Mouse (Mus musculus) midbrain, embryonic 10.5 days (tissue): Measurements from ENCODE around the gene Cacng4. TPM values are rescaled to one million over a fixed set of nuclear protein-coding genes. Genes with fewer than 3 reads are reported as not detected.
A peak's percentile ranks its signal among the peaks of the same experiment; 100 is the strongest.

ENCODE experiments used
- DNase-seq: peaks from one replicate; pipeline ENCODE4 v3.0.0-alpha.2; 2017; ENCODE audit warnings: low spot score
- H3K27ac ChIP-seq: fragments of 300-500 bp; sonication (generic); replicated peaks from 2 replicates; pipeline ENCODE4 v1.5.1; 2016; ENCODE audit warnings: mild to moderate bottlenecking
- H3K27me3 ChIP-seq: fragments of 300-500 bp; sonication (generic); 2 replicates; pipeline ENCODE4 v1.6.1; 2016; ENCODE audit warnings: low read depth, mild to moderate bottlenecking; ENCODE audit not compliant: poor library complexity, severe bottlenecking
- H3K36me3 ChIP-seq: fragments of 300-500 bp; sonication (generic); 2 replicates; pipeline ENCODE4 v1.6.1; 2016; ENCODE audit warnings: mild to moderate bottlenecking, moderate library complexity
- H3K4me1 ChIP-seq: fragments of 300-500 bp; sonication (generic); 2 replicates; pipeline ENCODE4 v1.6.1; 2016
- H3K4me3 ChIP-seq: fragments of 300-500 bp; sonication (generic); 2 replicates; pipeline ENCODE4 v1.5.1; 2016; ENCODE audit warnings: mild to moderate bottlenecking, moderate library complexity
- H3K9me3 ChIP-seq: fragments of 300-500 bp; sonication (generic); replicated peaks from 2 replicates; pipeline ENCODE4 v1.6.1; 2016; ENCODE audit warnings: mild to moderate bottlenecking
- WGBS: fragments of 180-500 bp; shearing (Covaris S2); methylation state at CpG from one replicate; pipeline ENCODE4 v1.1.7; 2016; 5-methylcytosine and 5-hydroxymethylcytosine counted together
- polyA plus RNA-seq: library from polyadenylated mRNA; unstranded; fragments of >200 nt; fragmentation: Nextera tagmentation; extraction: Ambion mirVana; gene quantifications from 2 replicates; pipeline ENCODE4 v1.2.1, GENCODE M21; 2016

Cacng4 gene
- polyA plus RNA-seq, 1 experiment from 2014 or later, result 8.9 TPM

GRCm38 (mm10) chr11:107729141-107729540 lies 65.2 kb downstream of the Cacng4 start:
- Histone ChIP-seq H3K9me3 (no peaks in the 10 kb centered on the region), H3K27me3 (no peaks in the 10 kb centered on the region), H3K4me1 (0 out of 2 replicates have a peak, but pooled peaks cover 2% of the 10 kb centered on the region), H3K27ac (no peak overlapping the region), H3K4me3 (no peak overlapping the region), H3K36me3 (peaks cover 32% of the 10 kb centered on the region)
- WGBS, result 83% methylated on average over 7 of the region's 7 CpGs
- no peak for DNase-seq

GRCm38 (mm10) chr11:107728073-107728863 lies 66.1 kb downstream of the Cacng4 start:
- no peak for DNase-seq

GRCm38 (mm10) chr11:107724603-107725002 lies 69.8 kb downstream of the Cacng4 start:
- DNase-seq, result no peak
- 91% methylated on average over 8 of the region's 8 CpGs for WGBS
- Histone ChIP-seq H3K9me3 (no peaks in the 10 kb centered on the region), H3K4me3 (no peak overlapping the region), H3K36me3 (no peaks in the 10 kb centered on the region), H3K4me1 (0 out of 2 replicates have a peak, but pooled peaks cover 2% of the 10 kb centered on the region), H3K27ac (no peak overlapping the region), H3K27me3 (no peaks in the 10 kb centered on the region)

More at GRCm38 (mm10) chr11:107728073-107728863, 66.1 kb downstream of the Cacng4 start:
- Histone ChIP-seq H3K4me1 (0 out of 2 replicates have a peak, but pooled peaks cover 2% of the 10 kb centered on the region), H3K9me3 (no peaks in the 10 kb centered on the region), H3K36me3 (peaks cover 23% of the 10 kb centered on the region), H3K27me3 (no peaks in the 10 kb centered on the region), H3K27ac (no peak overlapping the region), H3K4me3 (no peak overlapping the region)
- 86% methylated on average over 13 of the region's 13 CpGs for WGBS

GRCm38 (mm10) chr11:107721057-107721456 lies 73.3 kb downstream of the Cacng4 start:
- no peak for DNase-seq
- Histone ChIP-seq H3K36me3 (0 out of 2 replicates have a peak, but pooled peaks cover 4% of the 10 kb centered on the region), H3K27ac (no peak overlapping the region), H3K27me3 (no peaks in the 10 kb centered on the region), H3K9me3 (peaks cover 6% of the 10 kb centered on the region; the same call in 1 of the 2 replicates), H3K4me1 (peaks cover 12% of the 10 kb centered on the region; the same call in 1 of the 2 replicates), H3K4me3 (no peak overlapping the region)
- 95% methylated on average over 7 of the region's 7 CpGs for WGBS

GRCm38 (mm10) chr11:107720264-107721021 lies 73.9 kb downstream of the Cacng4 start:
- no peak overlapping the region for H3K4me3 ChIP-seq
- H3K9me3 ChIP-seq, result peaks cover 6% of the 10 kb centered on the region; the same call in 1 of the 2 replicates
- 0 out of 2 replicates have a peak, but pooled peaks cover 4% of the 10 kb centered on the region for H3K36me3 ChIP-seq
- DNase-seq, result no peak
- H3K27me3 ChIP-seq, result no peaks in the 10 kb centered on the region
- WGBS, result 91% methylated on average over 9 of the region's 9 CpGs
- no peak overlapping the region for H3K27ac ChIP-seq
- H3K4me1 ChIP-seq, result peaks cover 13% of the 10 kb centered on the region; the same call in 1 of the 2 replicates

GRCm38 (mm10) chr11:107716332-107716938 lies 77.9 kb downstream of the Cacng4 start, which contains the start of gene Cacng1:
TSS of gene Cacng1 (minus strand) at chr11:107716522.
- peaks cover 24% of the 10 kb centered on the region for H3K4me1 ChIP-seq
- H3K36me3 ChIP-seq, result 0 out of 2 replicates have a peak, but pooled peaks cover 4% of the 10 kb centered on the region
- no peak for DNase-seq
- H3K27ac ChIP-seq, result 0 out of 2 replicates have a peak within 1 kb of the TSS, but pooled peaks have one; percentile 1
- no peak within 1 kb of the TSS for H3K4me3 ChIP-seq
- peaks cover 6% of the 10 kb centered on the region; the same call in 1 of the 2 replicates for H3K9me3 ChIP-seq
- H3K27me3 ChIP-seq, result no peaks in the 10 kb centered on the region; the same call in 1 of the 2 replicates
- 78% methylated on average over 16 of the region's 16 CpGs for WGBS

- peaks cover 6% of the 10 kb centered on the region; the same call in 1 of the 2 replicates for H3K9me3 ChIP-seq
- H3K4me3 ChIP-seq, result no peak overlapping the region
- H3K36me3 ChIP-seq, result 0 out of 2 replicates have a peak, but pooled peaks cover 4% of the 10 kb centered on the region
- H3K27ac ChIP-seq, result peak overlapping the region; percentile 5; the same call in 1 of the 2 replicates
- WGBS, result 85% methylated on average over 7 of the region's 7 CpGs
- H3K27me3 ChIP-seq, result peaks cover 14% of the 10 kb centered on the region; the same call in 1 of the 2 replicates
- peaks cover 24% of the 10 kb centered on the region for H3K4me1 ChIP-seq
- no peak for DNase-seq
These were observed 80.0 kb downstream of the Cacng4 start for GRCm38 (mm10) chr11:107714368-107714767.

- Histone ChIP-seq H3K27me3 (peaks cover 31% of the 10 kb centered on the region), H3K4me1 (peaks cover 42% of the 10 kb centered on the region), H3K4me3 (no peak overlapping the region), H3K27ac (no peak overlapping the region), H3K9me3 (no peaks in the 10 kb centered on the region), H3K36me3 (no peaks in the 10 kb centered on the region)
- WGBS, result 83% methylated on average over 3 of the region's 3 CpGs
- DNase-seq, result no peak
These were observed 84.0 kb downstream of the Cacng4 start for GRCm38 (mm10) chr11:107710379-107710778.

GRCm38 (mm10) chr11:107707897-107708610 lies 86.3 kb downstream of the Cacng4 start:
- Histone ChIP-seq H3K27ac (peak overlapping the region; percentile 50; the same call in 1 of the 2 replicates), H3K9me3 (no peaks in the 10 kb centered on the region), H3K4me1 (peaks cover 53% of the 10 kb centered on the region), H3K36me3 (no peaks in the 10 kb centered on the region), H3K4me3 (peak overlapping the region; percentile 14; the same call in 1 of the 2 replicates), H3K27me3 (peaks cover 54% of the 10 kb centered on the region)
- 36% methylated on average over 20 of the region's 20 CpGs for WGBS
- peak; percentile 56 for DNase-seq

GRCm38 (mm10) chr11:107705476-107706074 lies 88.8 kb downstream of the Cacng4 start:
- H3K4me1 ChIP-seq, result peaks cover 55% of the 10 kb centered on the region
- no peaks in the 10 kb centered on the region for H3K36me3 ChIP-seq
- H3K9me3 ChIP-seq, result no peaks in the 10 kb centered on the region
- no peak overlapping the region for H3K4me3 ChIP-seq
- peaks cover 54% of the 10 kb centered on the region for H3K27me3 ChIP-seq
- 78% methylated on average over 11 of the region's 11 CpGs for WGBS
- H3K27ac ChIP-seq, result peak overlapping the region; percentile 9; the same call in 1 of the 2 replicates
- DNase-seq, result no peak

GRCm38 (mm10) chr11:107705060-107705459 lies 89.3 kb downstream of the Cacng4 start:
- no peak for DNase-seq
- 88% methylated on average over 6 of the region's 6 CpGs for WGBS
- Histone ChIP-seq H3K4me3 (no peak overlapping the region), H3K4me1 (peaks cover 55% of the 10 kb centered on the region), H3K27me3 (peaks cover 49% of the 10 kb centered on the region), H3K9me3 (no peaks in the 10 kb centered on the region), H3K36me3 (no peaks in the 10 kb centered on the region), H3K27ac (peak overlapping the region; percentile 9; the same call in 1 of the 2 replicates)
